Mouse (Mus musculus) urinary bladder, postnatal 10 days (tissue): ENCODE data around the gene Tigit.

Experiments used
- DNase-seq: peaks from one replicate; pipeline ENCODE4 v3.0.0; 2022; ENCODE audit warnings: low spot score

Tigit gene

GRCm38 (mm10) chr16:43663978-43664579 lies at the start of gene Tigit:
TSS of gene Tigit (minus strand) at chr16:43664146.
- DNase-seq, result no peak

- no peak for DNase-seq
These were observed 47.4 kb upstream of the Tigit start for GRCm38 (mm10) chr16:43711361-43711760.

GRCm38 (mm10) chr16:43710651-43711050 lies 46.7 kb upstream of the Tigit start:
- DNase-seq, result no peak

GRCm38 (mm10) chr16:43710134-43710475 lies 46.2 kb upstream of the Tigit start:
- DNase-seq, result no peak

DNA sequence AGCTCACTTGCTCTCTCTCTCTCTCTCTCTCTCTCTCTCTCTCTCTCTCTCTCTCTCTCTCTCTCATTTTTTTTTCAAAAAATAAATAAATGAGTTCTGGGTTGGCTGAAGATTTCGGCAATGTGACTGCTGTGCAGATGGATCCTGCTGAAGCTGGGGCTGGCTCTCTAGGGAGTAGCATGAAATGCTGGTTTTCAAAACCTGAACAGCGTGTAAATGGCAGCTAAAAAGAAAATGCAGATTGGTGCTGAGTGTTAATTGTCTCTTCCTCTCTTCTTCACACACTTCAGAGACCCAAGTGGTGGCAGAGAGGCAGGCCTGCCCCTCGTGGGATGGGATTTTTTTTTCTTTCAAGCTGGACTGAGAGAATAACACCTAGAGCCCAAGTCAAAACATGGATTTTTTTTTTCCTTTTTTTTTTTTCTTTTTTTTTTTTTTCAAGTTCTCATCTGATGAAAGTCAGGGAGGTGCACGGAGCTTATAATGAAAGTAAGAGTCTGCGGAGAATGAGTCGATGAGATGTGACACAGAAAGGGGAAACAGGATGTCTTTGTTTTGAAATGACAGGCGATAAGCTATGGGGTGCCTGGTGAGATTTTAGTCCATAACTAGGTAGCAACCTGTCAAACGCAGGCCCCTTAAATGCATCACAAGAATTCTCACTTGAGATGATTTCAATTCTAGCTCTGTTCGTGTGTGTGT lies 45.6 kb upstream of the Tigit start:
- no peak for DNase-seq

GRCm38 (mm10) chr16:43709062-43709413 lies 45.1 kb upstream of the Tigit start:
- DNase-seq, result no peak

- DNase-seq, result no peak
These were observed 44.6 kb upstream of the Tigit start for GRCm38 (mm10) chr16:43708335-43709061.

- no peak for DNase-seq
These were observed 38.0 kb upstream of the Tigit start for GRCm38 (mm10) chr16:43701765-43702504.

DNA sequence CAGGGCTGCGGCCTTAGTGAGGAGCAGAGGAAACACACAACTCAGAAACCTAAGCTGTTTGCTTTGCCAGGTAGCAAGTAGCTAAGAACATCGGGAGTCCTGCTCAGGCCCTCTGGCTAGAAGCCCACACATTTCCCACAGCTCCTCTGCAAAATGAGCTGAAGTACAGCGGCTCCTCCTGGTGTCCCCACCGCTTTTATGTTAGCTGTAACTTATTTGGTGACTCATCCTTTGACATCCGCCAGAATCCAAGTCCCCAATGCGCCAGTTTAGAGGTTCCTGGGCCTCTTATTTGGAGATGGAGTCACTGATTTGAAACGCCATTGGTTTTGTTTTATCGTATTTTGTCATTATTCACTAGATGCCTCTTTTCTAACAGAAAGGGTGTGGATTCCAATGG lies 36.6 kb upstream of the Tigit start:
- no peak for DNase-seq

- no peak for DNase-seq
These were observed 35.0 kb upstream of the Tigit start for GRCm38 (mm10) chr16:43698735-43699649.

DNA sequence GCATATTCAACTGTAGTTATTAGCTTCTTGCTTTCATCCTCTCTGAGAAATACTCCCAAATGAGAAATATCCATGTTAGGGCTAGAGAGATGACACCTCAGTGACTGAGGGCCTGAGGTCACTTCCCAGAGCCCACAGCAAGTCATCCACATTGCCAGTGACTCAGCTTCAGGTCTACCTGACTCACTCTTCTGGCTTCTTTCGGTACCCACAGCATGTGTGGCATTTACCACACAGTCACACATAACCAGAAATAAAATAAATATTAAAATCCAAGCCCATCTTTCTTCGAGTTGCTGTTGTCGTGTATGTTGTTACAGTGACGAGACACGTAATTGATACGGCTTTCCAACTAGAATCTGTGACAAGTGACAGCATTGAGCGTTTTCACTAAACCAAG lies 33.8 kb upstream of the Tigit start:
- DNase-seq, result no peak

DNA sequence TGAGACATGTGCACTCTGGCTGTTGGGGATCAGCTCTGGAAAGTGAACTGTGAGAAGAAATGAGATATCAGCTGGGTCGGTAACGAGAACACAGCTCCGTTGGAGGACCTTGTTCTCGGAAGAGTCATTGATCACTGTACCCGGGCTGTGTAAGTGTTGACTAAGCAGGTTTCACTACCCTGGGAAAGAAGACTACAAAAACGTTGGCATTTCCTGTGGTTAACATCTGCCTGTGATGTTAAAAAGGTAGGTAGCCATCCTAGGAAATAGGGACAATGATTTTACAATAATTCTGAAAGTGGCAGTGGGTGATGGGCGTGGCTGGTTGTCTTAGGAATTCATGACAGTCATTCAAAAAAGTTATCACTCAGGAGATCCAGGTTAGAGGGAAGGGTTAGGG lies 31.9 kb upstream of the Tigit start:
- DNase-seq, result no peak

- DNase-seq, result no peak
These were observed 30.2 kb upstream of the Tigit start for GRCm38 (mm10) chr16:43694104-43694503.

DNA sequence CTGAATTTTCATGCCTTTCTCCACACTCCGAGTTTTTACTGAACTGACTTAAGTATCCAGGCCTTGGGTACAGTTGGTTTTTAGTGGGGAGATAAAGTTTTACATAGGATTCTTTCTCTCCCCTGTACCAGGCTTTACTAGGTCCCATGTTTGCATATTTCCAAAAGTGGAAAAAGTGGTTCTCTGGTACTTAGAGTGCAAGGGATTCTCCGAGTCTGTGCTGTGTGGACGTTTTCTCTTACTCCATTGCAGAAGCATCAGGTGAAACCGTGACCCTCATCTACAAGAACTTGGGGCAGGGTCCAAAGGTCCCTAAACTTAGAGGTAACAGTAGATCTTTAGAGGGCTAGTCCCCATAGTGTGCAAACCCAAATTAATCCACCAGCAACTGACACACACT lies 28.7 kb upstream of the Tigit start:
- DNase-seq, result no peak

GRCm38 (mm10) chr16:43691741-43692140 lies 27.8 kb upstream of the Tigit start:
- no peak for DNase-seq

DNA sequence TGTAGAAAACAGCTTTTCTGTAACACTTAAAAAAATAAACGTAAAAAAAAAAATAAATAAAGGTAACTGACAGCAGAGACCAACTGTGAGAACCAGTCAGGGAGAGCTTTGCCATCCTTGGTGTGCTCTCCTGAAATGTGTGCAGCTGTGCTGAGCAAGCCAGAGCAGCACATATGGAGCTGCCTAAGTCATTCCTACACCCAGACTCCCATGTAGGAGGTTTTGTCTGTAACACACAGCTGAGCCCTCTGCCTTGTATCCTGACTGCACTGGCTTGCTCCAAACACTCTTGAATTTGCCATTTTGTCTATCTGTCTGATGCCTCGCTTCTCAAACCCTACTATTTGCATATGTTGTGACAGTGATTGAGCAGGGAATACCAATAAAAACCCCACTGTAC lies 27.0 kb upstream of the Tigit start:
- DNase-seq, result no peak

GRCm38 (mm10) chr16:43690211-43690690 lies 26.3 kb upstream of the Tigit start:
- DNase-seq, result no peak

DNA sequence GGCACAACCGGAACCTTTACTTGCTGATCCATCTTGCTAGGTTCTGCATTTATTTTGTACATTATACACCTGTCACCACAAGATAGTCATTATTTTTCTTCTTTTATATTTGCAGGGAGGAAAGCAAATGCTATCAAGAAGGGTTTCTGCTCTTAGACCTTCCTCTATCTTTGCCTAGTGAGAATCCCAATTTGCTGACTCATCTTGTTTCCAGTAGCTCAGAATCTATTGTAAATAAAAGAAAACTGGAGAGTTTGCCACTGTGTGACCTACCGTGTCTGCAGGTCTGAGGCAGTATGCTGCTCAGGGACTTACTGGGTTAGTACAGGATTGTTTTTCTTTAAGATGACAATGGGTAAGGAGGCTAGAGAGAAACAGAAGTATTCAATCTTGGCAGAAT lies 24.0 kb upstream of the Tigit start:
- DNase-seq, result no peak

GRCm38 (mm10) chr16:43674400-43674799 lies 10.5 kb upstream of the Tigit start:
- no peak for DNase-seq

GRCm38 (mm10) chr16:43672697-43673096 lies 8.8 kb upstream of the Tigit start:
- DNase-seq, result no peak

DNA sequence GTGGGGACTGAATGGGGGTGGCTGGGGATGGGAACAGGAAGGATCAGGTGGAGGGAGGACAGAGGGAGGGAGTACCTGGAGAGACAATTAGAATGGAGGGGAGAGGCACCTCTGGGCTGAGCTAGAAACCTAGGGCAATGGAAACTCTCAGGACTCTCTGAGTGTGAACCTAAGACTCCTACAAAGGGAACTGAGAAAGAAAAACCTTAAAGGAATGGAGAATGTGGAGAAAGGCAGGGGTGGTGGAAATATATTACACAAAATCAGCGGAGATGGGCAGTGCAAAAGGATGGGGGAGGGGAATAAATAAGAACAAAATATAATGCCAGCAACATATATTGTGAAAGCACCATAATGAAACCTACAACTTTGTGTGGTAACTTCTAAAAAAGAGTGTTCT lies 8.0 kb upstream of the Tigit start:
- DNase-seq, result no peak

GRCm38 (mm10) chr16:43668294-43668693 lies 4.3 kb upstream of the Tigit start:
- no peak for DNase-seq
